Mouse (Mus musculus) spleen, postnatal 36 days (tissue): ENCODE results near the gene Aebp2.

ENCODE experiments used
- DNase-seq, 2 experiments: peaks; one replicate each; pipeline ENCODE4 v3.0.0; 2022; ENCODE audit warnings: low spot score in 2 of 2, mixed read lengths in 1 of 2

Gene Aebp2

GRCm38 (mm10) chr6:140606534-140606933 lies 15.9 kb upstream of the Aebp2 start:
- no peak for DNase-seq

GRCm38 (mm10) chr6:140608666-140609065 lies 13.8 kb upstream of the Aebp2 start:
- no peak for DNase-seq

- no peak for DNase-seq
Observed at GRCm38 (mm10) chr6:140609533-140609932, 12.9 kb upstream of the Aebp2 start.

GRCm38 (mm10) chr6:140610117-140610516 lies 12.3 kb upstream of the Aebp2 start:
- DNase-seq, result no peak

- DNase-seq, result no peak
Observed at GRCm38 (mm10) chr6:140611282-140611681, 11.2 kb upstream of the Aebp2 start.

GRCm38 (mm10) chr6:140611893-140612473 lies 10.5 kb upstream of the Aebp2 start:
- no peak for DNase-seq

- DNase-seq, result no peak
Observed at GRCm38 (mm10) chr6:140613822-140614221, 8.6 kb upstream of the Aebp2 start.

- DNase-seq, result peak in 1 of 2 experiments; percentile 2
Observed at GRCm38 (mm10) chr6:140614711-140615110, 7.8 kb upstream of the Aebp2 start.

- no peak for DNase-seq
Observed at GRCm38 (mm10) chr6:140620531-140621349, 1.7 kb upstream of the Aebp2 start.

GRCm38 (mm10) chr6:140621622-140622021 lies 841 bp upstream of the Aebp2 start:
- no peak for DNase-seq

- peak; percentile 91 to 94 for DNase-seq
Observed at GRCm38 (mm10) chr6:140623226-140624095, 998 bp downstream of the Aebp2 start.

GRCm38 (mm10) chr6:140624096-140625051 lies 1.9 kb downstream of the Aebp2 start:
- peak; percentile 28 to 29 for DNase-seq

GRCm38 (mm10) chr6:140629176-140629859 lies 6.9 kb downstream of the Aebp2 start:
- no peak for DNase-seq

- DNase-seq, result no peak
Observed at GRCm38 (mm10) chr6:140630306-140630705, 7.8 kb downstream of the Aebp2 start.

GRCm38 (mm10) chr6:140633616-140634015 lies 11.2 kb downstream of the Aebp2 start:
- no peak for DNase-seq

GRCm38 (mm10) chr6:140636290-140636689 lies 13.8 kb downstream of the Aebp2 start:
- DNase-seq, result no peak

GRCm38 (mm10) chr6:140642010-140642409 lies 19.5 kb downstream of the Aebp2 start:
- no peak for DNase-seq

- no peak for DNase-seq
Observed at GRCm38 (mm10) chr6:140642655-140643054, 20.2 kb downstream of the Aebp2 start.

GRCm38 (mm10) chr6:140645931-140646330 lies 23.5 kb downstream of the Aebp2 start:
- DNase-seq, result no peak

- DNase-seq, result no peak
Observed at GRCm38 (mm10) chr6:140646892-140647291, 24.4 kb downstream of the Aebp2 start.

- no peak for DNase-seq
Observed at GRCm38 (mm10) chr6:140649812-140650211, 27.3 kb downstream of the Aebp2 start.
